Mouse (Mus musculus): ENCODE measurements around the gene Gm21970. TPM values are rescaled to one million over a fixed set of nuclear protein-coding genes. Genes with fewer than 3 reads are reported as not detected.

Gm21970 gene
- polyA plus RNA-seq, 1 experiment from 2014 or later: not detected

- peaks cover 20% of the 10 kb centered on the region for H3K4me1 ChIP-seq (ENCODE audit: control insufficient read depth, insufficient read depth, low read length)
- H3K27me3 ChIP-seq (ENCODE audit: control insufficient read depth, insufficient read depth, low read length): no peaks in the 10 kb centered on the region
- WGBS (ENCODE audit: insufficient replicate concordance): 44% methylated on average over 3 of the region's 3 CpGs
- no peak overlapping the region for H3K4me2 ChIP-seq
- H3K9ac ChIP-seq (ENCODE audit: low read depth, low read length): peak overlapping the region; percentile 46; the same call in 1 of the 2 replicates
- peak overlapping the region; percentile 57; the same call in 1 of the 2 replicates for H3K27ac ChIP-seq (ENCODE audit: low read depth, low read length)
- no peaks in the 10 kb centered on the region for H3K36me3 ChIP-seq (ENCODE audit: control insufficient read depth, insufficient read depth, low read length)
- H3K4me3 ChIP-seq (ENCODE audit: low read depth, low read length): no peak overlapping the region
- no peak for ATAC-seq (replicated peaks; ENCODE audit: insufficient number of reproducible peaks, low FRiP score, low TSS enrichment)
- no peaks in the 10 kb centered on the region for H3K9me3 ChIP-seq (replicated peaks; ENCODE audit: control insufficient read depth, low read length)
Observed at GRCm38 (mm10) chr16:91462644-91463043, 71.1 kb downstream of the Gm21970 start.

- H3K36me3 ChIP-seq (ENCODE audit: control insufficient read depth, insufficient read depth, low read length): no peaks in the 10 kb centered on the region
- no peaks in the 10 kb centered on the region for H3K27me3 ChIP-seq (ENCODE audit: control insufficient read depth, insufficient read depth, low read length)
- no peak overlapping the region for H3K4me2 ChIP-seq
- H3K9me3 ChIP-seq (replicated peaks; ENCODE audit: control insufficient read depth, low read length): peaks cover 3% of the 10 kb centered on the region; the same call in 1 of the 2 replicates
- H3K9ac ChIP-seq (ENCODE audit: low read depth, low read length): no peak overlapping the region
- H3K27ac ChIP-seq (ENCODE audit: low read depth, low read length): no peak overlapping the region
- no peak for ATAC-seq (replicated peaks; ENCODE audit: insufficient number of reproducible peaks, low FRiP score, low TSS enrichment)
- peaks cover 20% of the 10 kb centered on the region for H3K4me1 ChIP-seq (ENCODE audit: control insufficient read depth, insufficient read depth, low read length)
- 63% methylated on average over 2 of the region's 2 CpGs for WGBS (ENCODE audit: insufficient replicate concordance)
- H3K4me3 ChIP-seq (ENCODE audit: low read depth, low read length): no peak overlapping the region
Observed at GRCm38 (mm10) chr16:91463400-91463799, 71.9 kb downstream of the Gm21970 start.

- H3K9me3 ChIP-seq (replicated peaks; ENCODE audit: control insufficient read depth, low read length): peaks cover 3% of the 10 kb centered on the region; the same call in 1 of the 2 replicates
- H3K9ac ChIP-seq (ENCODE audit: low read depth, low read length): peak overlapping the region; percentile 71; the same call in 1 of the 2 replicates
- no peak for ATAC-seq (replicated peaks; ENCODE audit: insufficient number of reproducible peaks, low FRiP score, low TSS enrichment)
- H3K27ac ChIP-seq (ENCODE audit: low read depth, low read length): no peak overlapping the region
- no peaks in the 10 kb centered on the region for H3K36me3 ChIP-seq (ENCODE audit: control insufficient read depth, insufficient read depth, low read length)
- 76% methylated on average over 4 of the region's 4 CpGs for WGBS (ENCODE audit: insufficient replicate concordance)
- peaks cover 20% of the 10 kb centered on the region for H3K4me1 ChIP-seq (ENCODE audit: control insufficient read depth, insufficient read depth, low read length)
- H3K4me2 ChIP-seq: peak overlapping the region; percentile 88
- H3K4me3 ChIP-seq (ENCODE audit: low read depth, low read length): peak overlapping the region; percentile 58
- no peaks in the 10 kb centered on the region for H3K27me3 ChIP-seq (ENCODE audit: control insufficient read depth, insufficient read depth, low read length)
Observed at GRCm38 (mm10) chr16:91463836-91464400, 72.4 kb downstream of the Gm21970 start.

GRCm38 (mm10) chr16:91464594-91465504 is 73.3 kb downstream of the Gm21970 start:
- H3K27me3 ChIP-seq (ENCODE audit: control insufficient read depth, insufficient read depth, low read length): no peaks in the 10 kb centered on the region
- peaks cover 20% of the 10 kb centered on the region for H3K4me1 ChIP-seq (ENCODE audit: control insufficient read depth, insufficient read depth, low read length)
- ATAC-seq (replicated peaks; ENCODE audit: insufficient number of reproducible peaks, low FRiP score, low TSS enrichment): peak; percentile 97
- 2% methylated on average over 44 of the region's 44 CpGs for WGBS (ENCODE audit: insufficient replicate concordance)
- H3K27ac ChIP-seq (ENCODE audit: low read depth, low read length): peak overlapping the region; percentile 58
- no peaks in the 10 kb centered on the region for H3K36me3 ChIP-seq (ENCODE audit: control insufficient read depth, insufficient read depth, low read length)
- peak overlapping the region; percentile 58 for H3K4me3 ChIP-seq (ENCODE audit: low read depth, low read length)
- H3K9ac ChIP-seq (ENCODE audit: low read depth, low read length): peak overlapping the region; percentile 74
- peaks cover 3% of the 10 kb centered on the region; the same call in 1 of the 2 replicates for H3K9me3 ChIP-seq (replicated peaks; ENCODE audit: control insufficient read depth, low read length)
- peak overlapping the region; percentile 88 for H3K4me2 ChIP-seq

GRCm38 (mm10) chr16:91465505-91466240 is 74.2 kb downstream of the Gm21970 start:
- peaks cover 20% of the 10 kb centered on the region for H3K4me1 ChIP-seq (ENCODE audit: control insufficient read depth, insufficient read depth, low read length)
- WGBS (ENCODE audit: insufficient replicate concordance): 55% methylated on average over 13 of the region's 13 CpGs
- H3K27ac ChIP-seq (ENCODE audit: low read depth, low read length): peak overlapping the region; percentile 58; the same call in 1 of the 2 replicates

GRCm38 (mm10) chr16:91466566-91466965 is 75.0 kb downstream of the Gm21970 start:
- no peak for ATAC-seq (replicated peaks; ENCODE audit: insufficient number of reproducible peaks, low FRiP score, low TSS enrichment)
- 56% methylated on average over 6 of the region's 6 CpGs for WGBS (ENCODE audit: insufficient replicate concordance)
- Histone ChIP-seq H3K4me3 (ENCODE audit: low read depth, low read length) (no peak overlapping the region), H3K27me3 (ENCODE audit: control insufficient read depth, insufficient read depth, low read length) (no peaks in the 10 kb centered on the region), H3K4me2 (peak overlapping the region; percentile 88), H3K4me1 (ENCODE audit: control insufficient read depth, insufficient read depth, low read length) (peaks cover 20% of the 10 kb centered on the region), H3K9me3 (replicated peaks; ENCODE audit: control insufficient read depth, low read length) (peaks cover 3% of the 10 kb centered on the region; the same call in 1 of the 2 replicates), H3K9ac (ENCODE audit: low read depth, low read length) (no peak overlapping the region), H3K27ac (ENCODE audit: low read depth, low read length) (no peak overlapping the region), H3K36me3 (ENCODE audit: control insufficient read depth, insufficient read depth, low read length) (no peaks in the 10 kb centered on the region)

More at GRCm38 (mm10) chr16:91465505-91466240, 74.2 kb downstream of the Gm21970 start:
- H3K4me3 ChIP-seq (ENCODE audit: low read depth, low read length): peak overlapping the region; percentile 58
- peak overlapping the region; percentile 74; the same call in 1 of the 2 replicates for H3K9ac ChIP-seq (ENCODE audit: low read depth, low read length)
- no peak for ATAC-seq (replicated peaks; ENCODE audit: insufficient number of reproducible peaks, low FRiP score, low TSS enrichment)
- H3K27me3 ChIP-seq (ENCODE audit: control insufficient read depth, insufficient read depth, low read length): no peaks in the 10 kb centered on the region
- H3K4me2 ChIP-seq: peak overlapping the region; percentile 88
- H3K36me3 ChIP-seq (ENCODE audit: control insufficient read depth, insufficient read depth, low read length): no peaks in the 10 kb centered on the region
- H3K9me3 ChIP-seq (replicated peaks; ENCODE audit: control insufficient read depth, low read length): peaks cover 3% of the 10 kb centered on the region; the same call in 1 of the 2 replicates

Other genes starting within 250 kb of the Gm21970 start
- 0.06 TPM in 1 of 2 replicates, not detected in the other for gene Olig2, start 166.3 kb upstream of the Gm21970 start, polyA plus RNA-seq (2014; fragmentation: Nextera tagmentation; extraction: Ambion mirVana)
- not detected in 2 replicates for gene Olig1, start 121.9 kb upstream of the Gm21970 start, polyA plus RNA-seq (2014; fragmentation: Nextera tagmentation; extraction: Ambion mirVana)
- 53.9 and 55.6 TPM in 2 replicates for gene Ifnar2, start 18.9 kb upstream of the Gm21970 start, polyA plus RNA-seq (2014; fragmentation: Nextera tagmentation; extraction: Ambion mirVana)
- 38.6 and 46.9 TPM in 2 replicates for gene Il10rb, start 14.4 kb downstream of the Gm21970 start, polyA plus RNA-seq (2014; fragmentation: Nextera tagmentation; extraction: Ambion mirVana)
- gene Ifnar1, start 93.5 kb downstream of the Gm21970 start, polyA plus RNA-seq (2014; fragmentation: Nextera tagmentation; extraction: Ambion mirVana): 37.1 and 38.6 TPM in 2 replicates
- gene Ifngr2, start 155.4 kb downstream of the Gm21970 start, polyA plus RNA-seq (2014; fragmentation: Nextera tagmentation; extraction: Ambion mirVana): 77.9 and 95.2 TPM in 2 replicates
- gene Tmem50b, start 206.1 kb downstream of the Gm21970 start, polyA plus RNA-seq (2014; fragmentation: Nextera tagmentation; extraction: Ambion mirVana): 60.5 and 68.8 TPM in 2 replicates
- gene Dnajc28, start 227.3 kb downstream of the Gm21970 start, polyA plus RNA-seq (2014; fragmentation: Nextera tagmentation; extraction: Ambion mirVana): 2.2 and 3.5 TPM in 2 replicates